Mouse (Mus musculus) small intestine, adult 2 months (tissue): ENCODE measurements at regions not wholly inside any gene's neighbourhood (a gene's known extent, or its start where the extent isn't known, plus 50 kb on each side); places are given as distances from the start of the nearest gene placed in this dataset.

Source experiments
- H3K27ac ChIP-seq: fragments of 200-500 bp; 2 replicates; pipeline ENCODE4 v1.5.1; 2012; ENCODE audit warnings: low read depth, low read length, control low read depth, inconsistent platforms; ENCODE audit not compliant: insufficient read depth
- H3K27me3 ChIP-seq: fragments of 200-500 bp; 2 replicates; pipeline ENCODE4 v1.6.1; 2012; ENCODE audit warnings: mild to moderate bottlenecking, moderate library complexity, low read length, inconsistent platforms; ENCODE audit not compliant: control insufficient read depth, insufficient read depth
- H3K36me3 ChIP-seq: fragments of 200-500 bp; 2 replicates; pipeline ENCODE4 v1.6.1; 2012; ENCODE audit warnings: mild to moderate bottlenecking, low read length, control low read depth, inconsistent platforms; ENCODE audit not compliant: control insufficient read depth, insufficient read depth
- H3K4me1 ChIP-seq: fragments of 200-500 bp; 2 replicates; pipeline ENCODE4 v1.6.1; 2012; ENCODE audit warnings: low read length, inconsistent platforms, mixed read lengths; ENCODE audit not compliant: control insufficient read depth, insufficient read depth, insufficient read length
- H3K4me3 ChIP-seq: fragments of 200-500 bp; 2 replicates; pipeline ENCODE4 v1.5.1; 2012; ENCODE audit warnings: low read depth, mild to moderate bottlenecking, control low read depth, inconsistent platforms, low read length, moderate library complexity
- CTCF ChIP-seq: fragments of 200-500 bp; IDR thresholded peaks from 2 replicates; pipeline ENCODE4 v1.5.1; 2012; ENCODE audit warnings: low read depth, mild to moderate bottlenecking, control low read depth, inconsistent platforms, low read length, moderate library complexity, mixed read lengths; ENCODE audit not compliant: insufficient replicate concordance, insufficient read length; ENCODE audit errors: extremely low read depth
- POLR2A ChIP-seq: fragments of 200-500 bp; IDR thresholded peaks from 2 replicates; pipeline ENCODE4 v1.6.1; 2012; ENCODE audit warnings: low read depth, mild to moderate bottlenecking, control low read depth, inconsistent platforms, low read length, moderate library complexity
- WGBS: fragments of 180-500 bp; shearing (Covaris S2); methylation state at CpG from one replicate; pipeline ENCODE4 v1.1.7; 2018; 5-methylcytosine and 5-hydroxymethylcytosine counted together

- Histone ChIP-seq H3K36me3 (no peaks in the 10 kb centered on the region), H3K4me3 (no peak overlapping the region), H3K4me1 (no peaks in the 10 kb centered on the region), H3K27ac (no peak overlapping the region), H3K27me3 (no peaks in the 10 kb centered on the region)
- 67% methylated on average over 3 of the region's 3 CpGs for WGBS
- no peak for TF ChIP-seq CTCF
Observed at GRCm38 (mm10) chr7:83043746-83044145, 176.6 kb downstream of the Mex3b start.

DNA sequence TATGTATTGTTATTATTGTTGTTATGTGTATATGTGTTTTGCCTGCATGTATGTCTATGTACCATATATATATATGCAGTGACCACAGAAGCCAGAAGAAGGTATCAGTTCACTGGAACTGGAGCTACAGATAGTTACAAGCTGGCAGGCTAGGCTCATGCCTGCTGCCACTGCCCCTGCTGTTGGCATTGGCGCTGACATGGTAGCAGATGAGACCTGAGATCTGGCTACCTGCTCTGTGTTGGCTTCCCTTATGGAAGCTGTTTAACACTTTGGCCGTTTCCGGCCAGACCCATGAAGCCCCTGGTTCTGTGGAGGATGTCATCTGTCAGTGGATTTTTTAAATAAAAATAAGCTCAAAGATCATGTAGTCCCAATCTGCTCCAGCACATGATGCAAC is 178.1 kb downstream of the Mex3b start:
- H3K36me3 ChIP-seq, result no peaks in the 10 kb centered on the region
- H3K27ac ChIP-seq, result no peak overlapping the region
- no peaks in the 10 kb centered on the region for H3K4me1 ChIP-seq
- 91% methylated on average over 3 of the region's 3 CpGs for WGBS
- TF ChIP-seq CTCF (no peak), POLR2A (no peak)
- H3K27me3 ChIP-seq, result no peaks in the 10 kb centered on the region
- H3K4me3 ChIP-seq, result no peak overlapping the region

- H3K4me1 ChIP-seq, result no peaks in the 10 kb centered on the region
- WGBS, result 56% methylated on average over 3 of the region's 3 CpGs
- no peaks in the 10 kb centered on the region for H3K36me3 ChIP-seq
- H3K4me3 ChIP-seq, result no peak overlapping the region
- no peak overlapping the region for H3K27ac ChIP-seq
- TF ChIP-seq POLR2A (no peak), CTCF (no peak)
- no peaks in the 10 kb centered on the region for H3K27me3 ChIP-seq
Observed at GRCm38 (mm10) chr7:83050011-83050410, 182.9 kb downstream of the Mex3b start.

DNA sequence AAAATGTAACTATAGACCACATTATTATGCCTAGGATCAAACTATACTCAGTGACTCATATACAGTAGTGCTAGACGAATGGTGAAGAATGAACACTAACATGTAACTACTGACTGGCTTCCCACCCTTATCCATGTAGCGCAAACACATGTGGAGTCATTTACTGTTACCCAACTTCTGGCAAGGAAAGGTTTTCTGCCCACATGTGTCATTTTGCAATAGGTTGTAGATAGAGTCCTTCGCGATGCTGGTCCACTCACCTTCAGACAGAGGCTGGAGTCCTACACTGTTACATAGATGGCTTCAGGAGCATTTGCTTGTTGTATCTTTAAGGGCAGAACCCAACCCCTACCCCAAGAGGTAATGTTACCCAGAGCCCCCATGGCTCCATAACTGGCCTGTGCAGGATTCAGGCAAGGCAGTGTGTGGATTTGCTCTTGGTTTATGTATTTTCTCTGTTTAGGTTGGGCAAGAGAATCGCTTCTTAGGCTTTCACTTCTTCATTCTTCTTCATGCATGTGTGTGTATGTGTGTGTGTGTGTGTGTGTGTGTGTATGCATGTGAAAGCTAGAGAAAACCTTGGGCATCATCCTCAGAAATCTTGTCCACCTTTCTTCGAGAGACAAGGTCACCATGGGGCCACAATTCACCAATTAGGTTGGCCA is 183.8 kb downstream of the Mex3b start:
- H3K36me3 ChIP-seq, result no peaks in the 10 kb centered on the region
- H3K4me1 ChIP-seq, result no peaks in the 10 kb centered on the region
- no peaks in the 10 kb centered on the region for H3K27me3 ChIP-seq
- TF ChIP-seq CTCF (no peak), POLR2A (no peak)
- H3K4me3 ChIP-seq, result no peak overlapping the region
- H3K27ac ChIP-seq, result no peak overlapping the region
- WGBS, result 91% methylated on average over 6 of the region's 6 CpGs

GRCm38 (mm10) chr7:83056101-83056935 is 189.2 kb downstream of the Mex3b start:
- Histone ChIP-seq H3K36me3 (no peaks in the 10 kb centered on the region), H3K27ac (no peak overlapping the region), H3K4me1 (no peaks in the 10 kb centered on the region), H3K4me3 (no peak overlapping the region), H3K27me3 (no peaks in the 10 kb centered on the region)
- TF ChIP-seq POLR2A, result no peak
- TF ChIP-seq CTCF, result no peak
- WGBS, result 77% methylated on average over 13 of the region's 13 CpGs

- 70% methylated on average over 3 of the region's 3 CpGs for WGBS
- no peaks in the 10 kb centered on the region for H3K36me3 ChIP-seq
- no peak overlapping the region for H3K27ac ChIP-seq
- no peak overlapping the region for H3K4me3 ChIP-seq
- H3K4me1 ChIP-seq, result no peaks in the 10 kb centered on the region
- TF ChIP-seq CTCF (no peak), POLR2A (no peak)
- no peaks in the 10 kb centered on the region for H3K27me3 ChIP-seq
Observed at GRCm38 (mm10) chr7:83060318-83060717, 193.2 kb downstream of the Mex3b start.

DNA sequence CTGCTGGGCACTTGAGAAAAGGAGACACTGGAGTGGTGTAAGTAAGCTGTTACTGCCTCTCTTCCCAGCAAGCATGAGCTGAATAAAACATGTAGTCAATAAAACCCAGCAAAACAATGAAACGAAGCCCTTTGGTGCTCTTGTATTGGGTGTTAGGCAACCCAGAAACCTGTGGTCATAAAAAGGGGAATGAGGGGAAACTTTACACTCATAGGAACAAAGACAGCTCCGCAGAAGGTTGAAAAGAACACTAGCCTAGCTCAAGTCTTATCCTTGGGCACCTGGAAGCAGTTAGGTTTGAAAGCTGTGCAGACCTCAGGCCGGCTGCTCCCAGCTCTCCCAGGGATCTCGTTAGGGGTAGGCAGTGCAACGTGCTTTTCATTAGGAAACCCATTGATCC is 193.6 kb downstream of the Mex3b start:
- Histone ChIP-seq H3K4me1 (no peaks in the 10 kb centered on the region), H3K36me3 (no peaks in the 10 kb centered on the region), H3K4me3 (no peak overlapping the region), H3K27me3 (no peaks in the 10 kb centered on the region), H3K27ac (no peak overlapping the region)
- no peak for TF ChIP-seq POLR2A
- TF ChIP-seq CTCF, result no peak
- 62% methylated on average over 5 of the region's 5 CpGs for WGBS
